Mouse (Mus musculus): Measurements from ENCODE around the gene Hip1r.

The Hip1r gene

DNA sequence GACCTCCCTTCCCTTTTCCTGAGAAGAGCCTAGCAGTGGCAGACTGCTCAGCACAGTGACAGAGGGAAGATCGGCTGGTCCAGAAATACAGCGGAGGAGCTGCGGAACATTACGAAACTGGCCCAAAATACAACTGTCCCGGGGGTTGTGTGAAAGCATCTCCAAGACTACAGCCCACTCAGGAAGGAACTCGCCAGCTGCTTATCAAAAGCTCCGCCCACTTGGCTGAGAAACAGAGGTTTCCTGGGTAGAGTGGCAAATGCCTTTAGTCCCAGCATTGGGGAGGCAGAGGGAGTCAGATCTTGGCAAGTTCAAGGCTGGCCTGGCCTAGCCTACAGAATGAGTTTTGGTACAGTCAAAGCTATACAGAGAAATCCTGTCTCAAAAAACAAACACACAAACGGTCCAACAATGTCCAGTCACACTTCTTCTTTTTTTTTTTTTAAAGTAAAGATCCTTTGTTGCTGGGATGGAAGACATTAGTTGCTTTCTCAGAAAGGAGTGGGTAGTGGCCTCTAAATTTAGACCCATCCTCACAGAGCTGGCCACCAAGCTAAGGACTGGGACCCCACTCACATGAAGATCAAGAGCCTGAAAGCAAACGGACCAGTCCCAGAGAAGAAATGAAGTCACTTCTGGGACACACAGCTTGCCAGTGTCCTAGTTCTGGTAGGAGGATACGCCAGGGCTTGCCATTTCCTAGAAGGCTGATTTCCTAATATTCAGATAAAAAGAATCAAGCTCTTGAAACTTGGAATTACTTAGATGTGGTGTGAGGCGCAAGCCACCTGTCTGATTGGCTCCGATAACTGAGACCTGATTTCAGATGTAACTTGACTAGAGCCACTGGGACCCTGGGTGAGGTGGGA is 46.2 kb downstream of the Hip1r start:
- peak; percentile 61 for DNase-seq

DNA sequence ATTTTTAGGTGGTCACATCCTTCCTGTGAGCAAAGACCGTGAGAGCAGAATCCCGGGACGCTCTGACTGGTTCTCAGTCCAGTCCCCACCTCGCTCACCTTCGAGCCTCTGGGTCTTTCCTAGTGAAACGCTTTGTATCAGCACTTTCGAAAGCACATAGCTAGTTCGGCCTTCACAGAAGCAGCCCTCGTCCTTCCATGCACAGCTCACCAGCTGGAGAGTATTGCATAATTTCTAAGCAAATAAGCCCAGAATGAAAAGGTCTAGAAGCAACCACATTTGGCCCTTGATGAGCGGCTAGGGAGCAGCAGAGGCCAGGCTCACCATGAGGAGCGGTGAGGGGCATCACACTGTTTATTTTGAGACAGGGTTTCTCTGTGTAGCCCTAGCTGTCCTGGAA is 47.7 kb downstream of the Hip1r start:
- DNase-seq, result no peak

DNA sequence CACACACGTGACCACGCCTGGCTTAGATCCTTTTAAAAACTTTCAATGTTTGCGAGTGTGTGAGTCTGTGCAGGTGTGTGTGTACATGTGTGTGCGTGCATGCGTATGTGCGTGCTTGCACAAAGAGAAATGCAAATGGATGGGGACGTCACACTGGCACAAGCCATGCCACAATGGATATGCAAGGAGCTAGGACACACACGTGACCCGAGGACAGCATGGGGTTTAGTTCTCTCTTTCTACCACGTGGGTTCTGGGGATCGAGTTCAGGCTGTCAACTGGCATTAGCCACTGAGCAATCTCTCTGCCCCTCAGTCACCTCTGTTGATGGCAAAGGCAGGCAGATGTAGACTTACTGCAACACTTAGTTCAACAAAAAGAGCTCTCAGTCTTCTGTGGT is 48.3 kb downstream of the Hip1r start:
- no peak for DNase-seq

DNA sequence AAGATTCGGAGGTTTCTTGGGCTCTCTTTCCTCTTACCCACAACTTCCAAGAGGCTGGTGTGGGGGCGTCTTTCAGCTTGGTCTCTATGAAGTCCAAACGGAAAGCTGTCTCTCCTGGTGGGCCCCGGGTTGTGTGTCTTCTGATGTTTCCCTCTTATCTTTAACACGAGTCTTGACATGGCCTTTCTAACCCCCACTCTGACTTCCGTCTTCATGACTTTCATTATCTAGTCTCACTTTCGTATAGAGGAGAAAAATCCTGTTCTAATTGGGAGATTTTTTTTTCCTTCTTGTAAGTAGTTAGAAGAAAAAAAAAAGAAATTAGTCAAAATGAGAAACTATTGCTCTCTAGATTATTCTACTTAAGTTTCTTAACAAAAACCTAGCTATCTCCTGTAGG is 48.9 kb downstream of the Hip1r start:
- DNase-seq, result no peak

DNA sequence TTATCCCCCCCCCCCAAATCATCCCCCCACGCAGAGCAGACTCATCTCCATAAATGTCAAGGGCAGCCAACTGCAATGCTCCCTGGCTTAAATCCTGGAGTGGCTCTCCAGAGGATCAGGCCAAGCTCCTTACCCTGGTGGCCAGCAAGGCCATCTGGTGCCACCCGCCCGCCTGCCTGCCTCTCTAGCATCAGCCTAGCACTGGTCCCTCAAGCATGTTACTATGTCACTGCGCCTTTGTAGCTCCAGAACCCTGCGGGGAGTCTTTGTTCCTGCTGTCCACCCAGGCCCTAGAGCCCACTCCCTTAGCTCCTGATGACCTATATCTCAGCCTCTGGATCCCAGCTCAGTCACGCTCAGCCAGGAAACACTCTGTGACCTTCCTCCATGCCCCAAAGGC is 51.2 kb downstream of the Hip1r start:
- DNase-seq, result no peak

DNA sequence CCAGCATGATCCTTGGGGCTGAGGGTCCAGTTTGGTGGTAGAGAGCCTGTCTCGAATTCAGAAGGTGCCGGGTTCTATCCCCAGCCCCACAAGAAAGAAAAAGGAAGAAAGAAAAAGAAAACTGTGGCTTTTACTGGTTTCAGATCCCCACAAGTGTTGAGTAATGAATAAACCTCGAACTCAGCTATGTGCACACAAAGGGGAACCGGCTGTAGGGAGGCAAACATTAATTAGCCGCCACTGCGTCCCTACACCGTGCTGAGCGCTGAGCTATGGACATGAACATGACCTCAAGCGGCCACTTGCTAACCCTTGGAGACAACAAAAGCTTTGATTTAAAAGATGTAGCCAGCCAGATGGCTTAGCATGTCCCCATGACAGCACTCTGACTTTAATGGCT is 51.7 kb downstream of the Hip1r start:
- no peak for DNase-seq

DNA sequence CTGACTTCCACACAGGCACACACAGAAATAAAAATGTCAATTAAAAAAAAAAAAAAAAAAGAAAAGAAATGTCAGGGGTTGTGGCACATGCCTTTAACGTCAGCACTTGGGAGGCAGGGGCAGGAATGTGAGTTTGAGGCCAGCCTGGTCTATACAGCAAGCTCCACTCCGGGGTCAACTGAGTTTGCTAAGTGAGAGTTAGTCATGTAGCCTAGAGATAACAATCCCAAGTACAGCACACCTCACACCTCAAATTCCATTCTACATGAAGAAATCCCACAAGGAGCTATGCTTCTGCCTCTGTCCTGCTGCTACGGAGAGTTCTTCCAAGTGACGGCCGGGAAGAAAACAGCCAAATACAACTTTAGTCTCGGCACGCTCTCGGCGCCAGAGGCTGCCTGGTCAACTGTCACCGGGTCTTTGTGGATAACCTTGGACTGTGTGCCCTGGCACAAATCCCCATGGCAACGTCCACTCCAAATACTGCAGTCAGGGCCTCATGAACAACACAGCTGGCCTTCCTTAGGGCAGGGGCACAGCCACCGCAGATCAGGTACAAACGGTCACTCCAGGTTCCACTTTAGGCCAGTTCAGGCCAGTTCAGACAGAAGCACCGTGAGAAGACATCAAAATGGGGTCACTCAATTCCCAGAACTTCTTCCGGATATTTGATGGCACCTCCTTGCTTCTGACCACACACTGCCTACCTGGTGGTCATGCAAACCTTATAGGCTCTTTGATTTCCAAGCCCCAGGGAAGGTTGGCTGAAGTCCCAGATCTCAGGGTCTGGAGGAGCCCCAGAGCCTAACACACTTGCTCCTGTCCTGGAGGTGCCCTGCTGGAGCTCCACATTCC is 52.4 kb downstream of the Hip1r start:
- DNase-seq, result no peak

DNA sequence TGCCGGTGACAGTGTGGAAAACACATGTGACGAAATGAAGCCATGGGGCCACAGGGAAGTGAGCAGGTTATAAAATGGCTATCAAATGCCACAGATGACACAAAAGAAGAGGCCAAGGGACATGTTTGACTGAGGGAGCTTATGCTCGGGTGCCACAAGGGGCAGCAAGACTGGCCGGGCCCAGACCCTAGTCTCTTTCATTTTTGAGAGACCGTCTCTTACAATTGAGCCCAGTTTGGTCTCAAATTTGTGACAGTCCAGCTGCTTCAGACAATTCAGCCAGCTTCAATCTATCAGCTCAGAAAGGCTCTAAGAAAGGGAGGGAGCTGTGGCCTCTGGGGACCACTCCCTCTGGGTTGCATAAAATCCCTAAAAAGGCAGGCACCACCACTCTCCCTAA is 53.1 kb downstream of the Hip1r start:
- DNase-seq, result no peak

DNA sequence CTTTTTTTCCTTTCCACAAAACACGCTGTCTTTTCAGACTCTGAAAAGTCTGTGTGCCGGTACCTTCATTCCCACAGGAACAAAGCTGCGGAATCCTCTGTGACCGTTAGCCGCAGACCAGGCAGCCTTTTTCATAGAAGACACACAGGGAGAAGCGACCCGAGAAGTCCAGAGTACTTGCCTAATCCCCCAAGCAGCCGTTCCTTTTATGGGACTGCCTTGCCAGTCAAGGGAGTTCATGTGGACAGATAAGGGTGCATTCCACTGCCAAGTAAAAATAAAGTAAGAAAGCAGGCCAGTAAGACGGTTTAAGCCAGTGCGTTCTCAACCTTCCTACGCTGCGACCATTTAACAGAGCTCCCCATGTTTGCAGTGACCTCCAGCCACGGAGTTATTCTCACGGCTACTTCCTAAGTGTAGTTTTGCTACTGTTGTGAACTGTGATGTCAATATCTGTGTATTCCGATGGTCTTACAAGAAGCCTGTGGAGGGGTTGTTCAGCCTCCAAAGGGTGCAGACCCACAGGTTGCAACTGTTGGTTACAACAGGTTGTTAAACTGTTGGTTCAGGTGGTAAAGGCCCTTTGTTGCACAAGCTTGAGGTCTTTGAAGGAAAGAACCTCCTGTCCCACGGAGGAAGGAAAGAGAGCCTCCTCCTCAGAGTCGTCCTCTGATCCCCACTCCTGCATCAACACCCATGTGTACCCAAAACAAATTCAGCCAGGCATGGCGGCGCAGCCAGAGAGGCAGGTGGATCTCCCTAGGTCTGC is 54.5 kb downstream of the Hip1r start:
- no peak for DNase-seq

DNA sequence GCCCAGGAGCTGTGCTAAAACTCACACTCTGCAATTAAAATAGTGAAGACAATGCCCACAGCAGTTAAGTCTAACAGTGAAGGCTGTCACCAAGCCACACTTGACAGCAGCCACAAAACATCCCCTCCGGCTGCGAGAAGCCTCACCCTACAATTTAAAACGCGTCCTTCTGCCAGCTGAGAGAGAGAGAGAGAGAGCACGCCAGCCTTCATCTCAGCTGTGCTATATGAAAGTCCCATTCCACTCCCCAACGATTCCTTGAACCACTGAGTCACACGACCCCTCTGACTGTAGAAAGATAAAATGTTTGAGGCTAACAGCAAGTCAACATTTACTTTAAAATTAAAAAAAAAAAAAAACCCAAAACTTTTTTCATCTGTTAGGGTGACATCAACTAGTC is 55.3 kb downstream of the Hip1r start:
- peak; percentile 42 for DNase-seq

DNA sequence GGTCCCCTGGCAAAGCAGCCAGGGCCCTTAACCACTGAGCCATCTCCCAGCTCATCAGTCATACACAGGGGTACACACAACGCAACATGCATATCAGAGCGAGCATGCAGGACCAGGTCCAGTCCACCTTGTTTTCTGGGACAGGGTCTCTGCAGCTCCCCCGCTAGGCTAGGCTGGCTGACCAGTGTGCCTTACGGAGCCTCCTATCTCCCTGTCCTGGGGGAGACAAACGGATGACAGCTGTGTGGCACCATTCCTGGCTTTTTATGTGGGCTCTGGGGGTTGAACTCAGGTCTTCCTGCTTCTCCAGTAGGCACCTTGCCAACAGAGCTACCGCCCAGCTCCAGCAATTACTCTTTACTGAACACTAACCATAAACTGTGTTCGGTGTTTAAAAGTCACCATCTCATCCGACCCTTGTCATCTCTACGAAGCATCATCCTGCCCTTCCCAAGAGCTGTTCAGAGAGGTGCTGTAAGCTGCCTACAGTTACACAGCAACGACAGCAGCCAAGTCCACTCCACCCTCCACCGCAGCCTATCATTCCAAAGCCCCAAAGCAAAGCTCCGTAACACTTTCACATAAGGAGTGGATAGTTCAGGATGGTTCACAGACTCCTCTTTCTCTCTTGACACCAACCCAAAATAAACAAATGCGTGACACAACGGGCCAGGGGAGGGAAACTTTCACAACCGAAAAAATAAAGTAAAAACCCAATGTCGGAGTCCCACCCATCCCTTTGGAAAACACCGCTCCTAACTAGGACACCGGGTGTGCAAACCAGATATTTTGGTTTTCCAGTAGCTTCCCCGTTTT is 56.0 kb downstream of the Hip1r start:
- no peak for DNase-seq

DNA sequence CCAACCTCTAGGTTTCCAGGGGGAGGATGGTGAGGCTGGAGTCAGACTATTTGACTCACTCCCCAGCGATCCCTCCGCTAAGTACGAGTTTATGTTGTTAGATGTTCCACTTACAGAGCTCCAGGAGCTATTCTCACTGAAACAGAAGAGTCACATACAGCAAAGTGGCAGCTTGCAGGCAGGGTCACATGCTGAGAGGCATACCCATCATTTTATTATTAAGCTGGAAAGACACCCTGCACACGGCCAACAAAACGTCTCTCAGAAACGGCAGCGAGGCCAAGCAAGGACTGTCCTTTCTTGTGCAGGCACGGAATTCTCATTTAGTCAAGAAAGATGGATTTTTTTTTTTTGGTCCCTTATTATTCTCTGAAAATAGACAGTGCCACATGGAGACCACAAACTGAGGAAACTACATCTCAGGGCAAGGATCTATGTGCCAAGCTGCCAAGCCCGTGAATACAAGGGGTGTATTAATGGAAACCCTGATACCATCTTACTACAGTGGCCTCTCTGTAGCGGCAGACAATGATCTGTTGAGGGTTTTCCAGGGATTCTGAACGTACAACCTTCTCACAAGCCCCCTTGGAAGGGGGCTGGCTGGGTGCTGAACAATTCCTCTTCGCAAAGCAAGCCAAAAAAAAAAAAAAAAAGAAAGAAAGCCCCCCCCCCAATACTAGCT is 57.1 kb downstream of the Hip1r start:
- no peak for DNase-seq

DNA sequence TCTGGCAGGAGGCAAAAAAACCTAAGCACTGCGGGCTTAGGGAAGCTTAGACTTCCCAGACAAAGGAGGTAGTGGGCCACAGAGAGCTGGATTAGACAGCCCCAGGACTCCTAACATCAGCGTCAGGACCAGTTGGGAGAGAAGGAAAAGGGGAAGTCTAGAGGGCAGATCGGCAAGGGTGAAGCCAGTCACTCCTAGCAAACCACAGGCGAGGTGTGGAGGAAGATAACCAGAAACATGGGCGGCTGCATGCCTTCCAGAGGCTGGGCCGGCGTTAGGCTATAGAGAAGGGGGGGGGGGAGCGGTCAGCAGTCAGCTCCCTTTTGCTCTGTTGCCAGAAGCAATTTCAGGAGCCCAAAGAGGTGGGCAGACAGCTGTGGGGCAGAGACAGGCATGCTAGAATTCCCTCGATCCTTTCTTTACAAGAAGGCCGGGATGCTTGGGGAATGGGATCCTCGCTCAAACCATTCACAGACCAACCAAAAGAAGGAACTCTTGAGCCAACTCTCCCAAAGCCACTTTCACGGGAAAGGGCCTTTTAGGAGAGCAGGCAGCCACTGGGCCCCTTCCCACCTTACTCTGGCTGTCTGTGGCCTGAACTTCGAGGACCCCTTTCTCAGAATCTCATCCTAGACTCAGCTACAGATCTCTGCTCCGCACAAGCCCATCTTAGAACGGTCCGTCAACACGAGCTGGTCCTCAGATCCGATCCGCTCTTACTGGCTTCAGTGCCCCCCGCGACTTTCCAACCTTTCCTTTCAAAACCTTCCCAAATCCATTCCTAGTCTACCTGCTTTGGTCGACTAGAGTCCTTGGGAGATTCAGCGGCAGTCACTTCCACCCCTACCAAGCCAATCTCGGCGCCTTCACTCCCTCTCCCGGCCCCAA is 57.9 kb downstream of the Hip1r start:
- peak; percentile 34 for DNase-seq

DNA sequence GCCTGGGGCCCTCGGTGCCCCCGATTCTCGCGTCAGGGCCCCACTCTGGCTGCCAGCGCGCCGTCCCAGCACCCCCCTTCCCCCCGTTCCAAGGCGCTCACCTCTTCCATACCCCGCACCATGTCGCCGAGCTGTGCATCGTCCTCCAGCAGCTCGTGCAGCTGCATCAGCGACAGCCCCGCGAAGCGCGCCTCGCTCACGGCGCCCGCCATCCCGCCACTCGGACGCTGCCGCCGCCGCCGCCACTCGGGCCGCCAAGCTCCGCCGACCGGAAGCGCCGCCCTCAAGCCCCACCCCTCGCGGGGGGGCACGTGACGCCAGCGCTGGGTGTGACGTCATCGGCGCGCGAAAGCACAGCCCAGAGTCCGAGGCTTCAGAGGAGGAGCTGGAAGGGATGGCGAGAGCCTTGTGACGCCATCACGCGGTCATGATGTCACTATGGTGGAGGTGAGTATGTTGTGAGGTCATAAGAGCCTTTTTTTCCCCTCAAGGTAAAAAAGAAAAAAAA is 58.6 kb downstream of the Hip1r start, which contains the start of gene Vps37b:
TSS of gene Vps37b (minus strand) at position 270 of the 508 bp plus-strand sequence.
- DNase-seq, result peak; percentile 91

DNA sequence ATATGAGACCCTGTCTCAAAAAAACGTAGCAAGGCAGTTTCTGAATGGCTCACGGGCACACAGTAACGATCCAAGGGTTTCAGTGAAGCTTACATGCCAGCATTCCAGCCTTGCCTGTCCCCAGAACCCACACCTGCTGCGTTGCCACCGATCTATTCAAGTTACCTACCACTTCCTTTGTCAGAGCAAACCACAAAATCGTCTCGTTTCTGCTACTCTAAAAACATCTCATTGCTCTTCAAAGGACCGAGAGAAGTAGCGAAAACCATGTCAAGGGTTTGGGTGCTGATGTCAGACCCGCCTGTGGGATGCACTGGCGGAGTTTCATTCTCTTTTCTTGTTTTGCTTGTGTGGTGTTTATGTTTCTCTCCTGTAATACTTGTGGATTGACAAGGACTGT is 61.0 kb downstream of the Hip1r start:
- peak; percentile 77 for DNase-seq

DNA sequence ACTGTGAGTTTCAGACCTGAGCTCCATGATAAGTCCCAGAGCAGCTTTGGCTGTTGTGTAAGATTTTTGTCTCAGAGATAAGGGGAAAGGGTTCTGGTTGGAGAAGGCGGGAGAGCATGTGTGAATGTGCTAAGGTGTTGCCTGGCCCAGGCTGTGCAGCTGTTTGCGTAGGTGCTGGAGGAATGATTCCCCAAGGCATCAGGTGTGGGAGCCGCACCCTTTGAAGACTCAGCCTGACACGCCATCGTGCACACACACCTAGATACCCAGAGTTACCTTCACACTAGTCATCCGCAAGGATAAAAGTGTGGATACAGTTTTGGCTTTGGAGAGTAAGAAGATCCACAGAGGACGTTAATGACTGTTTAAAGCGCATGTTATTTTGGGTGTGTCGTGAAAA is 62.0 kb downstream of the Hip1r start:
- DNase-seq, result peak; percentile 43

DNA sequence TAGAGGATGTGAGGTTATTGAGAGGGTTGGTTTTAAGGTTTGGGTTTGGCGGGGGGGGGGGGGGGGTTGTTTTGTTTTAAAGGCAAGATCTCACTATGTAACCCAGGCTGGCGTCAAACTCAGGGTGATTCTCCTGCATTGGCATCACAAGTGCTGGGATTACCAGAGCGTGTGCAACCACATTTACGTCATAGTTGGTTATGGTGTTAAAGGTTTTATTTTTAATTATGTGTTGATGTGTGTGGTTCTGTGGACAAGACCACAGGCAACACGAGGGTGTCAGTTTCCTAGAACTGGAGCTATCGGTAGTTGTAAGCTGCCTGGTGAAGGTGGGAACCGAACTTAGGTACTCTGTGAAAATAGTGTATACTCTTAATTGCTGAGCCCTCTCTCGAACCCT is 62.4 kb downstream of the Hip1r start:
- no peak for DNase-seq

DNA sequence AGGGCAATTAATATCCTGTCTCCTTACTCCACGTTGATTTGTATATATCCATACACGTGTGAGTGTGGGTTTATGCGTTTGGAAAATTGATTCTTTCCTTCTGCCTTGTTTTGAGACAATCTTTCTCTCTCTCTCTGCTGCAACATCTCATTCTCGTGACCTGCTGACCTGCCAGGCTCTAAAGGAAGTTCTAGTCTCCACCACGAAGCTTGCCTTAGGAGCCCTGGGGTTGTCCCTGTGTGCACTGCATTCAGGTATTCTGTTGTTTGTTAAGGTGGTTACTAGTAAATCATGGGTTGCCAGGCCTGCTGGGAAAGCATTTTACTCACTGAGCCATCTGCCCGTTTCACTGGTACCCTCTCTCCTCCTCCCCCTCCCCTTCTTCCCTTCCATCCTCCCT is 62.9 kb downstream of the Hip1r start:
- no peak for DNase-seq

DNA sequence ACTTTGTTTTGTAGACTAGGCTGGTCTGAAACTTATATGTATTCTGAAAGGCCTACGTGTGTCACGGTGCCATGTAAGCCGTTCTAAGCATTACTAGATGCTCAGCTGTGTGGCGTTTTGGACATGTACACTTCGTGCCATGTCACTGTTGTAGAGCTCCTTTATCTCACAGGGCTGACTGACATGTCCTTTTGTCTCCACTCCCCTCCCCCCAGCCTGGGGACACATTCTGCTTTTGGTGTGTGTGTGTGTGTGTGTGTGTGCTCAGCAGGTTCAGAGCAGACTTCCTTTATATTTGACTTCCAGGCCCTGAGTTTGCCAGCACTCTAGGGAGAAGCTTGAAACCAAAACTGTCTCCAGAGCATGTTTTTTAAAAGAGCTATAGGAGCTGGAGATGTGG is 63.4 kb downstream of the Hip1r start:
- DNase-seq, result peak; percentile 78

DNA sequence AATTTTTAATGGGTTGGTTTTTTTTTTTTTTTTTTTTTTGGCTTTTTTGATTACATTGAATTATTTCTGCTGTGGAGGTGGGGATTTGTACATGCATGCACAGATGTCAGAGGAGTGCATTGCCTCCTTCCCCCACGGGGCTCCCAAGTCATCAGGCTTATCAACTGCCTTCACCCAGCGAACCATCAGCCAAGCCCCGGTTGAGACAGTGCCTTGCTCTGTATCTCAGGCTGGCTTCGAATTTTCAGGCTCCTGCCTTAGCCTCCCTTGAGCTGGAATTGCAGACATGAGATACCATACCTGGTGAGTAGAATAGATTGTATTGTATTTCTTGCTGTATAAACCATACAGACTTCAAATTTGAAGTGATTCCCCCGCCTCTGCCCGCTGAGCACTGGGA is 66.2 kb downstream of the Hip1r start:
- no peak for DNase-seq

DNA sequence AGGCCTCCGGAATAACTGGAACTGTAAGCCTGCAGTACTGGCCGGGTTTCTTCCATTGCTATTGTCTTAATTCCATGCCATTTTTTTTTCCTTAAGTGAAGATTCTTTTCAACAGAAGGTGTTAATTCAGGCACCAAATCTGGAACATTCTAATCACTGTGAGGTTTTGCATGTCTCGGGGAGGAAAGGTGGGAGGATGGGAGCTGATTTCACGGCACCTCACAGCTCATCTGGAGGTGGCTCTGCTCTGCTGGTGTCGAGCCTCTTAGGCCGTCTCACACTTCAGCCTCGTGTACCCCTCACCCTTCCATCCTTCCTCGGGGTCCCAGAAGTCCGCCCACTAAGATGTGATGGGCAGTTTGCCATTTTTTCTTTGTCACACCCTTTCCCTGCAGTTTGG is 67.7 kb downstream of the Hip1r start:
- DNase-seq, result no peak

Data from thymus, postnatal 25 days (tissue).